Mouse (Mus musculus) midbrain, embryonic 15.5 days (tissue): Measurements from ENCODE around the gene 2810006K23Rik. TPM values are rescaled to one million over a fixed set of nuclear protein-coding genes. Genes with fewer than 3 reads are reported as not detected.

ENCODE experiments used
- ATAC-seq: fragments of 200-750 bp; cut with Nextera tagmentation; replicated peaks from 2 replicates; pipeline ENCODE4 v1.8.0; 2017; ENCODE audit warnings: moderate TSS enrichment
- H3K27ac ChIP-seq: fragments of 300-500 bp; sonication (generic); 2 replicates; pipeline ENCODE4 v1.5.1; 2015; ENCODE audit warnings: mild to moderate bottlenecking, inconsistent platforms
- H3K27me3 ChIP-seq: fragments of 300-500 bp; sonication (generic); replicated peaks from 2 replicates; pipeline ENCODE4 v1.6.1; 2015; ENCODE audit warnings: inconsistent platforms
- H3K36me3 ChIP-seq: fragments of 300-500 bp; sonication (generic); replicated peaks from 2 replicates; pipeline ENCODE4 v1.6.1; 2015; ENCODE audit warnings: inconsistent platforms
- H3K4me1 ChIP-seq: fragments of 300-500 bp; sonication (generic); 2 replicates; pipeline ENCODE4 v1.6.1; 2015; ENCODE audit warnings: inconsistent platforms
- H3K4me2 ChIP-seq: fragments of 300-500 bp; sonication (generic); 2 replicates; pipeline ENCODE4 v1.6.1; 2015; ENCODE audit warnings: inconsistent platforms, mild to moderate bottlenecking, moderate library complexity
- H3K4me3 ChIP-seq: fragments of 300-500 bp; sonication (generic); 2 replicates; pipeline ENCODE4 v1.5.1; 2015; ENCODE audit warnings: mild to moderate bottlenecking, inconsistent platforms
- H3K9ac ChIP-seq: fragments of 300-500 bp; sonication (generic); 2 replicates; pipeline ENCODE4 v1.6.1; 2015; ENCODE audit warnings: mild to moderate bottlenecking, inconsistent platforms
- H3K9me3 ChIP-seq: fragments of 300-500 bp; sonication (generic); 2 replicates; pipeline ENCODE4 v1.6.1; 2016; ENCODE audit warnings: inconsistent platforms
- WGBS: fragments of 180-500 bp; shearing (Covaris S2); methylation state at CpG from one replicate; pipeline ENCODE4 v1.1.7; 2015; ENCODE audit warnings: mixed read lengths; 5-methylcytosine and 5-hydroxymethylcytosine counted together
- polyA plus RNA-seq: library from polyadenylated mRNA; unstranded; fragments of >200 nt; fragmentation: Nextera tagmentation; extraction: Ambion mirVana; gene quantifications from 2 replicates; pipeline ENCODE4 v1.2.1, GENCODE M21; 2015

Gene 2810006K23Rik
- polyA plus RNA-seq, 1 experiment from 2014 or later = 13.6 TPM

- Histone ChIP-seq H3K4me2 (no peak overlapping the region), H3K36me3 (0 out of 2 replicates have a peak, but pooled peaks cover 3% of the 10 kb centered on the region), H3K27me3 (no peaks in the 10 kb centered on the region), H3K4me3 (no peak overlapping the region), H3K9me3 (no peaks in the 10 kb centered on the region), H3K9ac (no peak overlapping the region), H3K27ac (no peak overlapping the region), H3K4me1 (no peaks in the 10 kb centered on the region)
- no peak for ATAC-seq
- 72% methylated on average over 6 of the region's 6 CpGs for WGBS
Observed at GRCm38 (mm10) chr5:124364173-124364918, 36.5 kb downstream of the 2810006K23Rik start.

DNA sequence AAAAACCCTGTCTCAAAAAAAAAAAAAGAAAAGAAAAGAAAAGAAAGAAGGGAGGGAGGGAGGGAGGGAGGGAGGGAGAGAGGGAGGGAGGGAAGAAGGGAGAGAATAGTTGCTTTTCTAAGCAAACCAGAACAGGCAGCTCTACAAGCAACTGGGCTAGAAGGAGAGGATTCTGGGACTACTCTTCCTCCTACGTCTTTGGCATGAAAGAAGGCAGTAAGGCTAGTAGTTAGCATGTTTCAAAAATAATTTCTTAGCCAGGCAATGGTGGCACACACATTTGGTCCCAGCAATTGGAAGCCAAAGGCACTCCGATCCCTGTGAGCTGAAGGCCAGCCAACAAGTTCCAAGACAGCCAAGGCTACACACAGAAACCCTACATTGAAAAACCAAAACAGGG lies 37.9 kb downstream of the 2810006K23Rik start:
- Histone ChIP-seq H3K9me3 (no peaks in the 10 kb centered on the region), H3K4me2 (no peak overlapping the region), H3K36me3 (peaks cover 12% of the 10 kb centered on the region; the same call in 1 of the 2 replicates), H3K9ac (no peak overlapping the region), H3K27ac (no peak overlapping the region), H3K27me3 (no peaks in the 10 kb centered on the region), H3K4me3 (no peak overlapping the region), H3K4me1 (no peaks in the 10 kb centered on the region)
- no peak for ATAC-seq
- 90% methylated on average over 2 of the region's 2 CpGs for WGBS

GRCm38 (mm10) chr5:124366721-124367120 lies 38.8 kb downstream of the 2810006K23Rik start:
- no peak overlapping the region for H3K9ac ChIP-seq
- H3K4me3 ChIP-seq = no peak overlapping the region
- H3K36me3 ChIP-seq = peaks cover 19% of the 10 kb centered on the region
- 85% methylated on average over 3 of the region's 3 CpGs for WGBS
- H3K4me2 ChIP-seq = no peak overlapping the region
- H3K27ac ChIP-seq = no peak overlapping the region
- H3K27me3 ChIP-seq = no peaks in the 10 kb centered on the region
- no peak for ATAC-seq
- H3K4me1 ChIP-seq = no peaks in the 10 kb centered on the region
- H3K9me3 ChIP-seq = no peaks in the 10 kb centered on the region

DNA sequence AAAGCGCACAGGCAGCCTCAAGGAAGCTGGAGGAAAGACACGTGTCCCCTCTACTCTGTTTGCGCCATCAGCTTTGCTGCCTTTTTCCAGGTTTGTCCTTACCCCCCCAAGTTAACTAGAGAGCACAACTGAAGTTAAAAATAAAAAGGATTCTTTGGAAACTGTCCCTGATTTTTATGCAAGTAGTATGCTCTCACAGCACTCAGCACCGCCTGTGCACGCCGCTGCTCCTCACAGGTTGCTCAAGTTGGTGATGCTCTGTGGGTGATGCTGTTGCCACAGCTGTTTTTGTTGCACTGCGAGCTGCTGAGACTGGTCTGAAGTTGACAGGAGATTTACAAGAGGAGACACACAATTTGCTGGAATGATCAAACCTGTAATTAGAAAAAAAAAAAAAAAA lies 46.4 kb downstream of the 2810006K23Rik start:
- Histone ChIP-seq H3K4me1 (no peaks in the 10 kb centered on the region), H3K27me3 (no peaks in the 10 kb centered on the region), H3K27ac (no peak overlapping the region), H3K36me3 (peaks cover 67% of the 10 kb centered on the region), H3K9me3 (no peaks in the 10 kb centered on the region), H3K4me3 (no peak overlapping the region), H3K9ac (no peak overlapping the region), H3K4me2 (no peak overlapping the region)
- 94% methylated on average over 7 of the region's 7 CpGs for WGBS
- no peak for ATAC-seq

DNA sequence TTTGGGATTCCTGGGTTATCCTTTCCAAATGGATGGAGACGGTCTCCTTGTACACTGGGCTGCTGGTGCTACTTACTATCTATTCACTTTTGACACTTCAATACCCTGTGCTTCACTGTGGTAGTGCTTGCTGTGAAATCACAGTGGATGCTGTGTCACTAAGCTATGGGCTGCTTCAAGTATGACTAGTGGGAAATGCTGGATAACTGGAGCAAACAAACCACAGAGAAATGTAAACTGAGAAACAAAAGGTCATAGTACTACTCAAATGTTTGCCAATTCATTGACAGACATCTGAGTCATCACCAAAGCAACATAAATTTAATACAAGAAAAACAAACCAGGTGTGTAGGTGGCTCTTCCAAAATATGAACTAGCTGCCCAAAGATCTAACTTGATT lies 48.5 kb downstream of the 2810006K23Rik start:
- Histone ChIP-seq H3K4me1 (no peaks in the 10 kb centered on the region), H3K27ac (no peak overlapping the region), H3K36me3 (peaks cover 65% of the 10 kb centered on the region), H3K9me3 (no peaks in the 10 kb centered on the region), H3K4me3 (no peak overlapping the region), H3K9ac (no peak overlapping the region), H3K27me3 (no peaks in the 10 kb centered on the region), H3K4me2 (no peak overlapping the region)
- 91% methylated on average over 1 of the region's 1 CpGs for WGBS
- no peak for ATAC-seq

DNA sequence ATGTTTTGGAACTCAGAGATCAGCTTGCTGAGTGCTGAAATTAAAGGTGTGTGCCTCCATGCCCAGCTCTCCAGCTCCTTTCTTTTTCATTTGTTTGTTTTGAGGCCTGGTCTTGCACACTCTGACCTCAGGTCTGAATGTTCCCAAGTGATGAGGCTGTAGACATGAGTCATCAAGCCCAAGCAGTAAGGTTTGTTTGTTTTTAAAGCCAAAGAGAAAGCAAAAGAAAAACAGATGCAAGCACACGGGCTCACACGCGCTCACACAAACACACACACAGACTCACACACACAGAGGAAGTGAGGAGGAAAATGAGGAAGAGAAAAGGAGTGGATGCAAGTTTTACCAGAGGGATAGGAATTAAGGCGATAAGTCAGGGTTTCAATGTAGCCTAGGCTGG lies 49.3 kb downstream of the 2810006K23Rik start:
- H3K4me3 ChIP-seq = no peak overlapping the region
- H3K9ac ChIP-seq = no peak overlapping the region
- WGBS = 86% methylated on average over 4 of the region's 4 CpGs
- no peak for ATAC-seq
- no peaks in the 10 kb centered on the region for H3K9me3 ChIP-seq
- H3K4me2 ChIP-seq = no peak overlapping the region
- H3K27ac ChIP-seq = no peak overlapping the region
- H3K4me1 ChIP-seq = no peaks in the 10 kb centered on the region
- H3K36me3 ChIP-seq = peaks cover 71% of the 10 kb centered on the region
- H3K27me3 ChIP-seq = no peaks in the 10 kb centered on the region

DNA sequence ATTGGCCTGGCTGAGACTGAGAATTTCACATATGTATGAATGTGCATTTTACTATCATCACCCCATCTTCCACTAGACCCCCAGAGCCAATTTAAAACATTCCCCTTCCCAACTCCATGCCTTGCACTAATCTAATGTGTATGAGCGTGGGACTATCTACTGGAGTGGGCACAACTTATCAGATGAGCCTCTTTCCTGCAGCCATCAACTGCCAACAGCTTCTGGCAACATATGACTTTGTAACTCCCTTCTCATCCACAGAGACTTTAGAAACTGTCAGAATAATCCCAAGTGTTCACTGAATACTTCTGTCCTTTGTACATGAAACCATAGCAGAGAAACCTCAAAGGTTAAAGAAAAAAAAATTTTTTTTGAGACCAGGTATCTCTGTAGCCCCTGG lies 52.2 kb downstream of the 2810006K23Rik start:
- Histone ChIP-seq H3K4me1 (no peaks in the 10 kb centered on the region), H3K4me3 (no peak overlapping the region), H3K27me3 (no peaks in the 10 kb centered on the region), H3K36me3 (peaks cover 73% of the 10 kb centered on the region), H3K4me2 (no peak overlapping the region), H3K9ac (no peak overlapping the region), H3K9me3 (no peaks in the 10 kb centered on the region), H3K27ac (no peak overlapping the region)
- WGBS = 100% methylated on average over 1 of the region's 1 CpGs
- ATAC-seq = no peak

DNA sequence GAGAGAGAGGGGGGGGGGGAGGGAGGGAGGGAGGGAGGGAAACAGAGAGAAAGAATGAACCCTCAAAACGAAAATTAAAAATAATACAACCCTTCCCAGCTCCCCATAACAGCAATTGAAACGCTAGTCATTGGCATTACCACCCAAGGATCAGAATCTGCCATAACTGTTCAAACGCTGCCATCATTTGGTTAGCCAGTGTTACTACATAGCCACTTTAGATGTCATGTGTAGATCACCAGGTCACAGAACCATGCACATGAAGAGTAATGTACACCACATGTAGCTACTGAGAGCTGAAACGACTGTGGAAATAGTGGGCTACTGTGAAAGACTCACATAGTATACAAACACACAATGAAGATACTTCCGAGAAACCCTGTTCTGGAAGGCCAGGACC lies 60.0 kb downstream of the 2810006K23Rik start:
- WGBS = 79% methylated on average over 5 of the region's 5 CpGs

More for the DNA sequence above, 60.0 kb downstream of the 2810006K23Rik start:
- no peaks in the 10 kb centered on the region for H3K9me3 ChIP-seq
- peaks cover 70% of the 10 kb centered on the region for H3K36me3 ChIP-seq
- H3K4me1 ChIP-seq = no peaks in the 10 kb centered on the region
- H3K27me3 ChIP-seq = no peaks in the 10 kb centered on the region
- ATAC-seq = no peak
- no peak overlapping the region for H3K4me3 ChIP-seq
- H3K27ac ChIP-seq = no peak overlapping the region
- no peak overlapping the region for H3K9ac ChIP-seq
- no peak overlapping the region for H3K4me2 ChIP-seq

Other genes with a start within 250 kb of the 2810006K23Rik start
- gene Abcb9, start 232.3 kb upstream of the 2810006K23Rik start, polyA plus RNA-seq = 16.0 and 17.7 TPM in 2 replicates
- gene Ogfod2, start 215.8 kb upstream of the 2810006K23Rik start, polyA plus RNA-seq = 37.7 and 38.0 TPM in 2 replicates
- gene Arl6ip4, start 212.0 kb upstream of the 2810006K23Rik start, polyA plus RNA-seq = 79.6 and 81.1 TPM in 2 replicates
- gene Pitpnm2, start 78.3 kb upstream of the 2810006K23Rik start, polyA plus RNA-seq = 11.8 and 13.0 TPM in 2 replicates
- 14.2 and 14.8 TPM in 2 replicates for gene Mphosph9, start 117 bp upstream of the 2810006K23Rik start, polyA plus RNA-seq
- 89.3 and 127 TPM in 2 replicates for gene Cdk2ap1, start 35.0 kb downstream of the 2810006K23Rik start, polyA plus RNA-seq
- gene Sbno1, start 97.9 kb downstream of the 2810006K23Rik start, polyA plus RNA-seq = 98.6 and 102 TPM in 2 replicates
- gene Kmt5a, start 111.8 kb downstream of the 2810006K23Rik start, polyA plus RNA-seq = 36.4 and 49.1 TPM in 2 replicates
- 24.7 and 25.2 TPM in 2 replicates for gene Rilpl2, start 150.3 kb downstream of the 2810006K23Rik start, polyA plus RNA-seq
- gene Snrnp35, start 155.0 kb downstream of the 2810006K23Rik start, polyA plus RNA-seq = 18.9 and 19.1 TPM in 2 replicates
- gene Rilpl1, start 203.3 kb downstream of the 2810006K23Rik start, polyA plus RNA-seq = 11.8 and 14.3 TPM in 2 replicates
- gene Tmed2, start 212.6 kb downstream of the 2810006K23Rik start, polyA plus RNA-seq = 321 and 332 TPM in 2 replicates
- gene Ddx55, start 224.8 kb downstream of the 2810006K23Rik start, polyA plus RNA-seq = 26.7 and 30.5 TPM in 2 replicates